Mouse (Mus musculus) urinary bladder, postnatal 14 days (tissue): ENCODE results near the gene Maml1.

Source experiments
- DNase-seq: peaks from one replicate; pipeline ENCODE4 v3.0.0; 2021; ENCODE audit warnings: low spot score

The Maml1 gene

DNA sequence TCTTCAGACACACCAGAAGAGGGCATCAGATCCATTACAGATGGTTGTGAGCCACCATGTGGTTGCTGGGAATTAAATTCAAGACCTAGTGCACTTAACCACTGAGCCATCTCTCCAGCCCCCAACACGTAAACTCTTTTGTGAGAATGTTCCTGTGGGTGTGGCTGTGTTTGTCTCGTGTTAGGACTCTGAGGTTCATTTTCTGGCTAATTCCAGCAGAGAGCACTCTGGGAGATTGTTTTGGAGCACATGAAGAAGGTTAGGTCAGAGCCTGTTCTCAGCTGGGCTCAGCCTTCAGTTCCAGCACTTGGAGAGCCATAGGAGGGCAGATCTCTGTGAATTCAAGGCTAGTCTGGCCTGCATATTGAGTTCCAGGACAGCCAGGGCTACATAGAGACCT is 72.3 kb downstream of the Maml1 start:
- DNase-seq: no peak

DNA sequence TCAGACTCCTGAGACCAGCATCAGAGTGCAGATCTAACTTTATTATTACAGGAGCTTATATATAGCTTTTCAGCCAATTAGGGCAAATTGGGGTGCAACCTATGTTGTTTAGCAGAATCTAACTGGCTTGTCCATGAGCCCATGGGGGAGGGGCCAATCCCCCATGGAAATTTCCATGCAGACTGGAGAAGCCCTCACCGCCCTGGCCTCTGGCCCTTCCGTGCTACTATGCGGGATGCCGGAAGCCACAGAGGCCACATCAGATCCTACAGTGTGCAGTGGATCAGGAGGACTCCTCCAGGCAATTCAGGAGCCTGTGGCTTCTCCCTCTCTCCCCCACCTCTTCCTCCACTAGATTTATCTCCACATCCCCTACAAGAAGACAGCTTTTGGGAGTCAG is 74.3 kb downstream of the Maml1 start:
- no peak for DNase-seq

DNA sequence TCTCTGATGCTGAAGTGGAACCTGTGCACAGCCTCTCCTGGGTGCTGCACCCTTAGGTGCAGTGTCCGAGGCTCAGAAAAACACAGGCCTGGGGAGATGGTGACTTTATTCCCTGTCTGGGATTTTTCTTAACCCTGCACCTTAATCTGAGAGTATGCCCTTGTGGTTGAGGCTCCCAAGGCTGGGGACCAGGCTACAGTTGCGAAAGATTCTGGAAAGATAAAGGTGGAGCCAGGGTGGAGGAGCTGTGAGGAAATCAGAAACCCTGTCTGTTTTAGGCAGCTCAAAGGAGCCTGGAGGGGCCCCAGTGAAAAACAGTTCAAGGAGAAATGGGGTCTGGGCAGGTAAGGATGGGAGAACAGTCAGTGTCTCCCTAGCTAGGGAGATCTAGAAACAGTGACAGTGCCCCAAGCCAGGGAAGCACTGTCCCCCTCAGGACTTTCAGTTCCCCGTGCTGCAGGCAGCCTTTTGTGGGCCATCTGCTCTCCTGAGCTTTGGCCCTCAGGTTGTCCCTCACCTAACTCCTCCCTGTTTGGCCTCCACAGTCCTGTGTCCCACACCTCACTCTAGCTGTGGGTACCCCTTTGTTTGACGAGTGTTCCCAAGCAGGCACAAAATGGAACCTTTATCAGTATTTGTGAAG is 75.3 kb downstream of the Maml1 start:
- no peak for DNase-seq

DNA sequence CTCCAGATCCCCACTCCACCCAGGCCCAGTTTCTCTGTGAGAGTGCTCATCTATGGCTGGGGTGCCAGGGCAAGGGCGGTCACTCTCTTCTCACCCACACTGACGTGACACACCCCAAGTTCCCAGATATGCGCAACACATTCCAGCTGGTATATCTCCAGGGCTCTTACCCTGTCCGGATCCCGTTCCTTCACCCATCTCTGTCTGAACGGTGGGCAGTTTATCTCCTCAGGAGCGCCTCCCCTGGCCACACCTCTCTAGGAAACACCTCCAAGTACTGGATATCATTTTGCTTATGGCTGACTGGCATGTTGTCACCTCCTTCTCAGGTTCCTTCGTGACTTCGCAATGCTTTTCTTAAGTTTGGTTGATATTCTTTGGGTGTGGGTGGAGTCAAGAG is 76.5 kb downstream of the Maml1 start:
- DNase-seq: no peak

DNA sequence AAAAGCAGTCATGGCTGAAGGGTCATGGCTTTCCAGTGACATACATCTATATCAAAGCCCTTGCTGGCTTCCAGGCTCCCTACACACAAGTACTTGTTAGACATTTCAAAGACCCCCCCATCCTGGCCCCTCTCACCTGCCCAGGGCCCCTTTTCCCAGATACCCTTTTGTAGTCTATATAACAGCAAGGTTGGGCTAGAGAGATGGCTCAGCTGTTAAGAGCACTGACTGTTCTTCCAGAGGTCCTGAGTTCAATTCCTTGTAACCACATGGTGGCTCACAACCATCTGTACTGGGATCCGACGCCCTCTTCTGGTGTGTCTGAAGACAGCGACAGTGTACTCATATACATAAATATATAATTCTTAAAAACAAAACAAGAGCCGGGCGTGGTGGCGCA is 77.5 kb downstream of the Maml1 start:
- DNase-seq: no peak

DNA sequence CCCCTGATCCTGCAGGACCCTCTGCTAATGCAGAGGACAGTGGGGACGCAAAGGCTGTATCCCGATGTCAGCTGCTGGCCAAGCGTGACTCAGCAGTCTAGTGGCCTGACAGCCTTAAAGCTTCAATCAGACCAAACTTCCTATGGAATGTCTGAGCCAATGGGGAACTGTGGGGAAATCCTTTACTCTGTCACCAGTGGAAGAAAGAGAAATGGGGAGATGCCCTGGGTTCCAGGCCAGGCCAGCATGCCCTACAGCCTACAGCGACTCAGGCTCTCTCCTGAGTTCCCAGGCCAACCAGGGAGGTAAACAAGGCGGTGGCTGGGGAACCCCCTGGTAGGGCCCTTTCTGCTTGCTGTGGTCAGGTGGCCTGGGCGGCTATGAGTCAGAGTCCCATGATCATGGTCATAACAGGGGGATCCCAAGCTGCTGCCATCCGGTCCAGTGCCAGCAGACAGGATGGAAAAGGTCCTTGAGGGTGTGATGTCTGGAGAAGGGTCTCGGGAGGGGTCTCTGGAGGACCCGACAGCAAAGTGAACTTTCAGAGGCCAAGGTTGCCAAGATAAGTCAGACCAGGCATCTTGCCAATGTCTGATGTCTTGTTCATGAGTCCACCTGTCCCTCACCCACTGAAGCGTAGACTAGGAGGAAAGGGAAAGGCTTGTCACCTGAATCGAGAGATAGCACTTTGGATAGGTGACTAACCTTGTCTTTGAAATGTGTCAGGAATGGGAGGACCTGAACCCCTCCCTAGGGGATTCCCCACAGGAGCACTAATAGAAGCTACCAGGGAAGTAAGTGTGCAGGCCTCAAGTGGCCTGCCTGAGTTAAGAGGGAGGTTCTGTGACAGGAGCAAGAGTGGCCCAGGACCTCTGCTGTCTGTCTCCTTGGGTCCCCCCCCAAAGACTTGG is 79.0 kb downstream of the Maml1 start:
- DNase-seq: peak; percentile 85

DNA sequence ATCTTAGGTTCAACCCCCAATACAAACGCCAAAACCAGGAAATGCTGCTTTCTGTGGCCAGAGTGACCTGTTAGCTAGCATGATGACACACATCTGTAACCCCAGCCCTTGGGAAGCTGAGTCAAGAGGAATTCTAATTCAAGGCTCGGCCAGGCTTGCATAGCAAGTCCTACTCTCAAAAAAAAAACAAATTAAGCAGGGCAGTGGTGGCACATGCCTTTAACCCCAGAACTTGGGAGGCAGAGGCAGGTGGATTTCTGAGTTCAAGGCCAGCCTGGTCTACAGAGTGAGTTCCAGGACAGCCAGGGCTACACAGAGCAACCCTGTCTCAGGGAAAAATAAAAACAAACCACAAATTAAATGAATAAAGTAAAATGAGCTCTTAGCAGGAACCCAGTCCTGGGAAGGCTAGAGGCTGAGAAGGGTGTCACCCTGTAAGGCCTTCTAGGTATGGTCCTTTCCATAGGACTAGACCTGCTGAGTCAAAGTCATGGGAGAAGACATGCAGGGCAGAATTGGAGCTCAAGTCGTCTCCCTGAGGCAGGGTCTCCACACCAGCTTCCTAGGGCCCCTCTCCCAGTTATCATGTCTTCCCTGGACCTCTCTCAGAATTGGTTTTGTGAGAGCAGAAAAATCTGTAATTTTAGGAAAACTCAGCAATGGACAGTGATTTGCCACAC is 79.9 kb downstream of the Maml1 start:
- DNase-seq: no peak

DNA sequence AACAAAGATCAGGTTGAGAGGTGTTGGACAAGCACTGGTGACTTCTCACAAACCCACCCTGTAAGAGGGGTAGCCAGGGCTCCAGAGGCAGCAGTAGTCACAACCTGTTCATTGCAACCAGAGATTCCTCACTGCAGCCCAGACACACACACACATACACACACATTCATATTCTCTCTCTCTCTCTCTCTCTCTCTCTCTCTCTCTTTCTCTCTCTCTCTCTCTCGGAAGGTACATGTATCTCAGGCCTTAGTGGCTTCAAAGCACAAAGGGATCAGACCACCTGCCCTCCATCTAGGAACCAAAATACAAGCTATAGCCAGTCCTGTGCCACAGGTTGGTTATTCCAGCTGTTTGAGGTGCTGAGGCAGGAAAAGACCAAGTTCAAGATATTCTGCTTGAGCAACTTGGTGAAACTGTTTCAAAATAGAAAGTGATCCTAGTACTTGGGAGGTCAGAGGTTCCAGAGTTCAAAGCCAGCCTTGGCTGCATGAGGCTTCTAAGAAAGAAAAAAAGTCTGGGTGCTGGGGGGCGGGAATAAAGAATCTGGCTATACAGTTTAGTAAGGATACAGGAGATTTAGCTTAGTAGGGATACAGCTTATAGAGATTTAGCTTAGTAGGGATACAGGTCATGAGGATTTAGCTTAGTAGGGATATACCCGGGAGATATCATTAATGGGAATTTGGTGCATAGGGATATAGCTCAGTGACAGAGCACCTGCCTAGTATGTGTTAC is 80.6 kb downstream of the Maml1 start:
- DNase-seq: no peak

DNA sequence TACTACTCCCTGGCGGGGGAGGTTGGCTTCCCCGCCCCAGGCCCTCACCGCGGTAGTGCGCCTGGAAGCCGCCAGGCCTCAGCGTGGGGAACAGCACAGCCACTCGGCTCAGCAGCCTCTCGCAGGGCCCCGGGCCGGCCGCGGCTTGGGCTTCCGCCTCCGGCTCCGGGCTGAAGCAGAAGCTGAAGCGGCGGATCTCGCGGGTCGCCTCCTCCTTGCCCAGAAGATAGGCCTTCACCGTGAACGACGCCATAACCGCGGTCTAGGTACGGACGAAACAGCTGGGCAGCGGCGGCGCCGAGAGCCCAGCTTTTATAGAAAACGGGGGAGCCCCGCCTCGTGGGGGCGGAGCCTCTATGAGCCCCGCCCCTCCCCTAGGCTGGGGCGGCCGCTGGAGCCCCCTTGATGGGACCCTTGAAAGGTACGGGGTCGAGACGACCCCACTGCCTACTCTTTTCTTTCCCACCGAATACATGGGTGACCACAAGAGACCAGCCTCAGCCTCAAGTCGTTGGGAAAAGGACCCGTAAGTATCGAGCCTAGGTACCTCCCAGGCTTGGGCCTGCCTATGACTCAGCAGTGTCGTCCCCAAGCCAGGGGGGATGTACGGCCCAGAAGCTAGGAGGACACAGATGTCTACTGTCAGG is 81.5 kb downstream of the Maml1 start, which contains the start of the genes Sqstm1 and Mgat4b:
Gene Sqstm1 (minus strand): TSS at position 323 of the 647 bp plus-strand sequence.
Gene Mgat4b (plus strand): TSS at position 386 of the 647 bp plus-strand sequence.
- peak; percentile 84 for DNase-seq

DNA sequence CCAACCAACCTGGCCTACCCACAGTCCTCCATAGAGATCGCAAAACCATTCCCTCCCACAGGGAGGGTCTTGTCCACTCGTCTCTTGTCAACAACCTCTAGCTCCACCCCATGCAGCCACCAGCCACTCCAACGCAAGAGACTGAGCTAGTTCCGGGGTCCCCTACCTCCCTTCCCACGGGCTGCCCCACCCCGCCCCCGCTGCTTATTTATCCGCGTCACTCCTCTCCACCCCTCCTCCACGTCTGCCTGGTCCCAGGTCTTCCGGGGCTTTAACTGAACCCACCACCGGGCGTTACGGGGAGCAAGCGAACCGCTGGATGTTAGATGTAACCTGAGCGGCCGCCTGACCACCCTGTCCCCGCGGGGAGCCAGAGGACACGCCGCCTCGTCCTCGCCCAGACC is 82.0 kb downstream of the Maml1 start:
- peak; percentile 94 for DNase-seq

DNA sequence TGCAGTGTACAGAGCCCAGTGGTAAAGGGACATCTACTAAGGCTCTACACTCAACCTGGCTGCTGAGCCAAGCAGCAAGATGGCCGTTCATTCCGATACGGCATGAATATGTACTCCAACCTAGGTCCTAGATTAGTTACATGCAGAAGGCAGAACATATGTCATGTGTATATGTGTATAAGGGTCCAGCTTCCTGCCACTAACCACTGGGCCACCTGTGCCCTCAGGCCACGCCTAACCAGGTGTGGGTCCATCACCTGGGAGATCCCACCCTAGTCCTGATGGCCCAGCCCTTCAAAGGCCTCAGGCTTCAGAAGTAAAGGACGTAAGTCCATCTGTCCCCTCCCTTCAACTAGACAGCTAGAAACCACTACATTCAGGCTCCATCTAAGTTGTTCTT is 84.1 kb downstream of the Maml1 start:
- DNase-seq: no peak

DNA sequence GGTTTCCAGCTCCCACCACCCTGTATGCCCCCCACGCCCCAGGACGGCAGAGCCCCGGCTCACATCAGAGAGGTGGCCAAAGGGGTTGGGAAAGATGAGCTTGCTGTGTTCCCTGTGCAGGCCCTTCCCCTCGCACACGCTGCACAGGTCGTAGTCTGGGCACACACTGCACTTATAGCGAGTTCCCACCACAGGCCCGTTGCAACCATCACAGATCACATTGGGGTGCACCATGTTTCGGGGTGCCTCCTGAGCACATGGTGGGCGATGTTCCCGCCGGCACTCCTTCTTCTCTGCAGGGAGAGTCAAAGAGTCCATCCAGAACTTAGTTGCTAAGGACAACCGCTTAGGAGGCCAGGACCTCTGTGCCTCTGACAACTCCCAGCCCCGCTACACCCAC is 84.8 kb downstream of the Maml1 start:
- no peak for DNase-seq

DNA sequence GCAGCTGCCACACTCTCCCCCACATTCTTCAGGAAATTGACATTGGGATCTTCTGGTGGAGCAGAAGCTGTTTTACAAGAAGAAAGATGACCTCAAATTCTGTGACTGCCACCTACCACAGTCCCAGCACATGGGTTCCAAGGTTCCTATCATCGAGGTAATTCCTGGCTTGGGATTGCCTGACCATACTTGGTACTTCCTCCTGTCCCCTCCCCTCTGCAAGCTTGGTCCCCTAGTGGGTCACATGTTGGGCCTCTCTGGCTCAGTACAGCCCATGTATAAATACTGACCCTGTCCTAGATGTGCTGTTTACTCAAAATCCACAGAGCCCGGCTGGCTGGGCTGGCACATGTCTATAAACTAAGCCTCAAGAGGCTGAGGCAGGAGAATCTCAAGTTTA is 86.1 kb downstream of the Maml1 start:
- no peak for DNase-seq
